Mouse (Mus musculus) left cerebral cortex, adult 8-10 months (tissue): Measurements from ENCODE around the gene Ltf. TPM values are rescaled to one million over a fixed set of nuclear protein-coding genes. Genes with fewer than 3 reads are reported as not detected.

Experiments used
- DNase-seq, 2 experiments: peaks; one replicate each; pipeline ENCODE4 v3.0.0; 2022; ENCODE audit warnings: low spot score in 2 of 2
- total RNA-seq, 4 experiments: library from RNA; stranded (reverse); gene quantifications; 2 replicates each; pipeline ENCODE4 v1.2.4; 2022

The Ltf gene
- total RNA-seq, 4 experiments from 2014 or later, result not detected

- DNase-seq, result no peak
Measured at GRCm38 (mm10) chr9:111033717-111034116, 14.6 kb downstream of the Ltf start.

GRCm38 (mm10) chr9:111039966-111040365 is 20.9 kb downstream of the Ltf start:
- no peak for DNase-seq

DNA sequence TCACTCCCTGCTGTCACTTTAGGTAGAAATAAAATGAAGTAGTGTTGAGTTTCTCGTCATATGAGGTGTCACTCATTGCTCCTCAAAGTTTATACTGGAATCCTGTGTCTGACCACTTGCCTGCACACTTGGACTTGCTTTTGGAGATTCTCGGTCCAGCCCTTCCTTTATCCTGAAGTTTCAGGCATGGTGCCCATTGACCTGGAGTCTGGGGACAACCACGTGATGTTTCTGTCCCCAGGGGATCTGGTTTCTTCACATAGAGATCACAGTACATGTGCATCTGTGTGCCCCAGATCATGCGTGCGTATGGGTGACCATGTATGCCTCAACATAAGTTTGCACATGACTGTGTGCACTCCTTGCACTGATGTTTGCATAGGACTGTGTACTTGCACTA is 23.2 kb downstream of the Ltf start:
- no peak for DNase-seq

GRCm38 (mm10) chr9:111046222-111046621 is 27.2 kb downstream of the Ltf start:
- no peak for DNase-seq

GRCm38 (mm10) chr9:111047266-111047665 is 28.2 kb downstream of the Ltf start:
- DNase-seq, result no peak

DNA sequence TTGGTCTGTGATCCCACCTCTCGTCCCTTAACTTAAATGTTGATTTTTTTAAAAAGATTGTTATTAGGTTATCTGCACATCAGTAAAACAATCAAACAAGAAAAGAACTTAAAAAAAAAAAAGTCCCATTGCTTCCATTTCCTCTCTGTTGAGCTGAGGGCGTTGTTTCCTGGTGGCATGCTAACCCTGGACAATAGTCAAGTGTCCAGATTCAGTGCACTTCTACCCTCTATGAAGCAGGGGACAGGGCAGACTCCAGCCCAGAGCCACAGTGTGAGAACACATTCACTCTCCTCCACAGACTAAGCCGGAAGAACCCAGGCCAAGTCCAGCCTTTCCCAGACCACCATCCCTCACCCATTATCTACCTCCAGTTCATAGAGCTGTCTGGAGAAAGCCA is 29.4 kb downstream of the Ltf start:
- no peak for DNase-seq

DNA sequence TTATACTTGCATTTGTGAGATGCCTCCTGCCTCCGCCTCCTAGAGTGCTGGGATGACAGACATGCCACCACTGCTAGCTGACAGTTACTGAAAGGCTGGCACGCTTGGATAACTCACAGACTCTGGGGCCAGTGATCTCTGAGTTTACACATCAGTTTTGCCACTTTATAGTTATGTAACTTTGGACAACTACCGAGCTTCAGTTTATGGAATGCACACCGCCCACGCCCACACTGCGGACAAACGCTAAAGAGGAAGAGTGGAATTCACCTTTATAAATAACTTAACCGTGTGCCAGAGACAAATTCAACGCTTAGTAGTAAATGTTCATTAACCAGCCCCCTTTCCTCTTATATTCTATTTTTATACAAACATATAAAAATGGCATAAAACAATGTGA is 35.9 kb downstream of the Ltf start:
- no peak for DNase-seq

DNA sequence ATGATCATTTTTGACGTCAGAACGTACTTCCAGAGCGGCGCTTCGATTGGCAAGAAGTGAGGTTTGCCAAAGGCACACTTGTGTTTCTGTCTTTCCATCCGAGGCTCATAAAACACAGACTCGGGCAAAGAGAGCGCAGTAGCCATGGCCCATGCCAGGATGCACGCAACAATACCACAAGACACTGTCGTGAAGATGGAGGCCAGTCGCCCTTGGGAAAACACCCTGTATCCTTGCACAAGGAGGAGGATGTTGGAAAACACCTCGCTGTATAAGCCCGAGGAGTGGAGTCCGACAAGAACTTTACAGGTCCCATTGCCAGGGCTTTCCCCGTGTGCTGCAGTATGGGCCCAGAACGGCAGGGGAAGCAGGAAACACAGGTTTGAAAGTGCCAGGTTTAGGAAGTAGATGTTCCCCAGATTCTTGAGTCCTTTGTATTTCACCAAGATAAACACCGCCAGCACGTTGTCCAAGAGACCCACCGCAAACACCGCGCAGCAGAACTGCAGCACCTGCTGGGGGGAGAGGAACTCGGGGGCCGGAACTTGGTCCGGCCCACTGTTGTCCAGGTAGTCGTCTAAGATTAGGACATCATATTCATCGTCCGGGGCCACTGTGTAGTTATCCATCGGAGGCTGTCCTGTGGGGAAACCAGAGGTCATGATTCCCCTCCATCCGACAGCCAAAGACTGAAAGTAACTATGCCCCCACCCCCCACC is 36.9 kb downstream of the Ltf start:
- no peak for DNase-seq

GRCm38 (mm10) chr9:111056519-111056797 is 37.4 kb downstream of the Ltf start:
- DNase-seq, result no peak

DNA sequence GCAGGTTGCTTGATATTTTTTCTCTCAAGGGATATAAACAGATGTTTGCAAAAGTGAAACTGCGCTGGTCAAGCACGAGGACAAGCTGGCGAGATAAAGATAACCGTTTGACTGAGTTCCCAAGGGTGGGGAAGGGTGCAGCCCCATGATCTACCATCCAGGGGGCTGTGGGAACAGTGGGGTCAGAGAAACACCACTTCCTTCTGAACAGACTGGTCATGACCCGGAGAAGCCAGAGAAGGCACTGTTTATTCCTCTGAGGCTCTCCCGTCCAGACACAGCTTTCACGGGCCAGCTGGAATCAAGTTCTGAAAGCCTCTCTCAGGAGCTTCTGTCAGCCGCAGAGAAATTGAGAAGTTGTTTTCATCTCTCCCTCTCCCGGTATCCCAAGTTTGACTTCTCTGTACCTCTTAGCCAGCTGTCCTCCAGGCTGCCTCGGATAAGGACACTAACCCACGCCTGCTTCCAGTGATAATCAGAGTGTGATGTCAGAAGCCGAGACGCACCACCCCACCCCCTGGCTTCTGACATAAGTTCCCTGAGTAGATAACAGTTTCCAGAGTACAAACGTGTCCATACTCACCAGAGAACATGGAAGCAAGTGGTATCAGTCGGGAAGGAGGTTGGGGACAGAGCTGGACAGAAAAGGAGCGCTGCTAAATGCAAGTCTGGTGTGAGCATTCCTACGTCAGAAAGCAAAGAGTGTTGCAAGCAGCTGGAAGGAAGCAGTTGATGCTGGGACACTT is 37.9 kb downstream of the Ltf start, which contains the start of gene Ccrl2:
Ccrl2 (minus strand) TSS at position 722 of the 746 bp plus-strand sequence.
- no peak for DNase-seq

- no peak for DNase-seq
Measured at GRCm38 (mm10) chr9:111057544-111058370, 38.7 kb downstream of the Ltf start.

- no peak for DNase-seq
Measured at GRCm38 (mm10) chr9:111058943-111059556, 40.0 kb downstream of the Ltf start.

GRCm38 (mm10) chr9:111062840-111063239 is 43.8 kb downstream of the Ltf start:
- no peak for DNase-seq

- no peak for DNase-seq
Measured at GRCm38 (mm10) chr9:111067052-111067451, 48.0 kb downstream of the Ltf start.

- DNase-seq, result no peak
Measured at GRCm38 (mm10) chr9:111070546-111070961, 51.5 kb downstream of the Ltf start.

GRCm38 (mm10) chr9:111072175-111072574 is 53.1 kb downstream of the Ltf start:
- no peak for DNase-seq

- DNase-seq, result no peak
Measured at GRCm38 (mm10) chr9:111072971-111073370, 53.9 kb downstream of the Ltf start.

GRCm38 (mm10) chr9:111077745-111078144 is 58.7 kb downstream of the Ltf start:
- DNase-seq, result no peak

DNA sequence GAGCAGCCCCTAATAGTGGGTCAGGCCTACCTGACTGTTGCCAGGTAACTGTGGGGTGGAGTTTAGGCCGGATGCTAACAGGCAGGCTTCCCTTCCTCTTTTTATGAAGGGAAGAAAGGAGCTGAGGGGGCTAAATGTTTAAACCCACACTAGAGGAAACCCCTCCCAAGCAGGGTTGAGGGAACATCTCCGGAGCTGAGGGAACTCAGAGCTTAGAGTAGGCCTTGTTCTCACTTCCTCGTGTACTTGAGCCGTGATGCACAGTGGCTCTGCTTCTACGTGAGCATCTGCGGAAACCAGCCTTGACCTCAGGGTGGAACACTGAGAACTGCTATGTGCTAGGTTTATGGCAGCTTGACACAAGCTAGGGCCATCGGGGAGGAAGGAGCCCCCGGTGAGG is 61.7 kb downstream of the Ltf start:
- no peak for DNase-seq

DNA sequence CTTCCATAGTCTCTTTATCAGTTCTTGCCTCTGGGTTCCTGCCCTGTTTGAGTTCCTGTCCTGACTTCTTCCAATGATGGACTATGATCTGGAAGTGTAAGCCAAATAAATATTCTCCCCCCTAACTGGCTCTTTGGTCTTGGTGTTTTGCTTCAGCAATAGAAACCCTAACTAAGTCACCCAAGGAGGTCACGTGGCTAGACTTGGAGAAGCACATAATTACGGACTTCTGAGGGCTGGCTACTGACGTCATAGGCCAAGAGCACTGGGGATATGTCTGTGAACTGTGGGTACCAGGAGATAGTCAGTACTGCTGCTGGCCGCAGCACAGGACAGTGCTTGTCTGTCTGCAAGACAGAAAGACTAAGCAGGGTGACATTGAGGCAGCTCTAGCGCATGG is 62.7 kb downstream of the Ltf start:
- no peak for DNase-seq

DNA sequence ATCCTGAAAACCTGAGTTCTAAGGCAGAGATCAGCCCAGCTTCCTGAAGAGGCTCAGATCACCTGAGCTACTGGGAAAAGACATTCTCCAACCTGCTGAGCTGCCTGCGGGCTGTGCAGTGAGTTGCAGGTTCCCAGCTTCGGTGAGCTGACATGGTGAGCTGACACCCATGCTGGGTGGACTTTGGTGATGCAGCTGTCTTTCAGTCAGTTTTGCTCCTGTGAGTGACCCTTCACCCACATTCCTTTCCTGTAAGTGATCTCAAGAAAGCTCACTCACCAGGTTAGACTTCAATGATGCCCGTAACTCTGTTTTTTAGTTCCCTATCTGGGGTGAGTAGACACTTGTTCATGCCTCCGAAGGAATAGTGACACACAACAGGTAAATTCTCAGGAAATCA is 66.3 kb downstream of the Ltf start:
- DNase-seq, result no peak

- DNase-seq, result no peak
Measured at GRCm38 (mm10) chr9:111086137-111086536, 67.1 kb downstream of the Ltf start.
